Mouse (Mus musculus): ENCODE results near the gene Klra7. TPM values are rescaled to one million over a fixed set of nuclear protein-coding genes. Genes with fewer than 3 reads are reported as not detected.
"Not testable (repeated sequence)": the region's sequence is repeated elsewhere in the genome, so short reads cannot be mapped to it uniquely, and the experiment has no call there.

Klra7 gene
- 0.14 TPM in 1 of 2 replicates, not detected in the other for polyA plus RNA-seq (2012; rRNA removed)

GRCm38 (mm10) chr6:130233222-130233621 is at the start of gene Klra7:
Gene Klra7, minus strand, starts transcription at chr6:130233322.
- no peak within 1 kb of the TSS for H3K4me3 ChIP-seq (ENCODE audit: insufficient read depth, low read depth, low read length)
- H3K4me1 ChIP-seq (ENCODE audit: control insufficient read depth, insufficient read depth, low read length), result no peaks in the 10 kb centered on the region
- no peak for TF ChIP-seq POLR2A (IDR thresholded peaks at IDR 0.05; ENCODE audit: low read depth, low read length)
- TF ChIP-seq CTCF (conservative IDR thresholded peaks at IDR 0.05; ENCODE audit: insufficient read depth, insufficient read length, low read depth, low read length), result no peak
- no peaks in the 10 kb centered on the region for H3K36me3 ChIP-seq (ENCODE audit: control insufficient read depth, insufficient read depth, low read length)
- DNase-seq, result no peak
- H3K27ac ChIP-seq (ENCODE audit: insufficient read depth, low read depth, low read length), result no peak within 1 kb of the TSS
- H3K27me3 ChIP-seq (replicated peaks; ENCODE audit: control insufficient read depth, insufficient read depth, low read length), result no peaks in the 10 kb centered on the region

DNA sequence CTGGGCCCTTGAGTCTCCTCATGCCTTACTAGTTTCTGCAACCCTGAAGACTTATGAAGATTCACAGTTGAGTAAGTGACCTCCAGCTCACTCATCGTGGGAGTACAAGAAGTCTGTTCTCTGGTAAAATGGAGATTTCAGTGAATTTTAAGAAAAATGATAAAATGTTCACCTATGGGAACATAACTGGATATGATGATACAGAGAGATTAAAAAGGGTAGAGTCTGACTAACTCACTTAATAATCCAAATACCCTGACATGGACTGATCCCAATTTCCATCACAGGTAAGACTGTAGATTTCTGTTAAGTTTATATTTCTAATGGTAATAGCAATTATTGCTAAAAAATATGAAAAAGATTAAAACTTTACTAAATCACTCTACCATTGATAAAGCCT is 48.7 kb upstream of the Klra7 start, which contains the start of gene Klra10:
Klra10 (minus strand) TSS at position 101 of the 400 bp plus-strand sequence.
- not testable (repeated sequence) for H3K27ac ChIP-seq (ENCODE audit: insufficient read depth, low read depth, low read length); DNase-seq; H3K4me1 ChIP-seq (ENCODE audit: control insufficient read depth, insufficient read depth, low read length); H3K27me3 ChIP-seq (replicated peaks; ENCODE audit: control insufficient read depth, insufficient read depth, low read length); H3K36me3 ChIP-seq (ENCODE audit: control insufficient read depth, insufficient read depth, low read length); H3K4me3 ChIP-seq (ENCODE audit: insufficient read depth, low read depth, low read length)
- WGBS, result 65% methylated on average over 1 of the region's 1 CpGs

DNA sequence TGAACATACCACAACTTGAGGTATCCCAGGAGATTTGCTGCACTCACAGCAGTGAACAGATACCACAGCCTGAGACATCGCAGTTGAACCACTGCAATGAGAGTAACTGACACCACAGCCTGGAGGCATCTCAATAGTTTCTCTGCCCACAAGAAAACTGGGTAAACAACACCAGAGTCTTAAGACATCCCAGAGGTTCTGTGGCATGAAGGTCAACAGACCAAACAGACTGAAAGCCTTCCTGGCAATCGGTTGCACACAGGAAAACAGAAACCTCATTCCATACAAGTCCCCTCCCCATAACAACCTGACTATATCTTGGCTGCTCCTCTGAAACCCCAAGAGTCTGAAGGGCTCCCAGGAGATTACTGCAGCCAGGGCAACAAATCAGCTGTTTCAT is 22.2 kb upstream of the Klra7 start:
- H3K4me1 ChIP-seq (ENCODE audit: control insufficient read depth, insufficient read depth, low read length), result no peaks in the 10 kb centered on the region
- H3K27ac ChIP-seq (ENCODE audit: insufficient read depth, low read depth, low read length), result no peak overlapping the region
- H3K36me3 ChIP-seq (ENCODE audit: control insufficient read depth, insufficient read depth, low read length), result no peaks in the 10 kb centered on the region
- TF ChIP-seq POLR2A (IDR thresholded peaks at IDR 0.05; ENCODE audit: low read depth, low read length) (no peak), CTCF (conservative IDR thresholded peaks at IDR 0.05; ENCODE audit: insufficient read depth, insufficient read length, low read depth, low read length) (no peak)
- no peaks in the 10 kb centered on the region for H3K27me3 ChIP-seq (replicated peaks; ENCODE audit: control insufficient read depth, insufficient read depth, low read length)
- WGBS, result 85% methylated on average over 2 of the region's 2 CpGs
- no peak overlapping the region for H3K4me3 ChIP-seq (ENCODE audit: insufficient read depth, low read depth, low read length)
- DNase-seq, result no peak

GRCm38 (mm10) chr6:130237536-130237935 is 4.4 kb upstream of the Klra7 start:
- no peak for TF ChIP-seq CTCF (conservative IDR thresholded peaks at IDR 0.05; ENCODE audit: insufficient read depth, insufficient read length, low read depth, low read length)
- no peak for TF ChIP-seq POLR2A (IDR thresholded peaks at IDR 0.05; ENCODE audit: low read depth, low read length)
- Histone ChIP-seq H3K27me3 (replicated peaks; ENCODE audit: control insufficient read depth, insufficient read depth, low read length) (no peaks in the 10 kb centered on the region), H3K4me3 (ENCODE audit: insufficient read depth, low read depth, low read length) (no peak overlapping the region), H3K27ac (ENCODE audit: insufficient read depth, low read depth, low read length) (no peak overlapping the region), H3K36me3 (ENCODE audit: control insufficient read depth, insufficient read depth, low read length) (no peaks in the 10 kb centered on the region), H3K4me1 (ENCODE audit: control insufficient read depth, insufficient read depth, low read length) (no peaks in the 10 kb centered on the region)
- DNase-seq, result no peak
- WGBS, result 63% methylated on average over 2 of the region's 2 CpGs

GRCm38 (mm10) chr6:130236635-130237034 is 3.5 kb upstream of the Klra7 start:
- H3K4me1 ChIP-seq (ENCODE audit: control insufficient read depth, insufficient read depth, low read length), result no peaks in the 10 kb centered on the region
- TF ChIP-seq CTCF (conservative IDR thresholded peaks at IDR 0.05; ENCODE audit: insufficient read depth, insufficient read length, low read depth, low read length) (no peak), POLR2A (IDR thresholded peaks at IDR 0.05; ENCODE audit: low read depth, low read length) (no peak)
- DNase-seq, result no peak
- no peak overlapping the region for H3K27ac ChIP-seq (ENCODE audit: insufficient read depth, low read depth, low read length)
- no peaks in the 10 kb centered on the region for H3K27me3 ChIP-seq (replicated peaks; ENCODE audit: control insufficient read depth, insufficient read depth, low read length)
- no peak overlapping the region for H3K4me3 ChIP-seq (ENCODE audit: insufficient read depth, low read depth, low read length)
- 48% methylated on average over 1 of the region's 1 CpGs for WGBS
- H3K36me3 ChIP-seq (ENCODE audit: control insufficient read depth, insufficient read depth, low read length), result no peaks in the 10 kb centered on the region

GRCm38 (mm10) chr6:130197453-130197852 is 35.7 kb downstream of the Klra7 start:
- H3K27ac ChIP-seq (ENCODE audit: insufficient read depth, low read depth, low read length); H3K27me3 ChIP-seq (replicated peaks; ENCODE audit: control insufficient read depth, insufficient read depth, low read length); H3K4me3 ChIP-seq (ENCODE audit: insufficient read depth, low read depth, low read length); DNase-seq; H3K4me1 ChIP-seq (ENCODE audit: control insufficient read depth, insufficient read depth, low read length); H3K36me3 ChIP-seq (ENCODE audit: control insufficient read depth, insufficient read depth, low read length): not testable (repeated sequence)
- WGBS, result 97% methylated on average over 1 of the region's 1 CpGs

DNA sequence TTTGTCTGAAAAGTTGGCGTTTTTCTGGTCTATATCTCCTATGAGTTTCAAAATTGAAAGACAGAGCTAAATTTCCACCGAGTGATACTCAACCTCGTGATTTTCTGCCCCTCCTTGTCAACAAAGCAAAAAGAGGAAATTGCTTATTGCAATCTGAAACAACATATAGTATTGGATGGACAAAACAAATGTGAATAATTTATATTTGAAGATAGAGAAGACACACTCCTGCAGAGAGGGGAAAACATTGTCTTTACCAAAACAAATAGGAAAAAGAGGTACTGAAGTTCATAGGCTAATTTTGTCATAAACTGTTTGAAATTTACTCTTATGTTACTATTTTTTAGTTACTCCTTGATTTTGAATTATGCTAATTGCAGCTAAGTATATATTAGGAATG is 40.1 kb downstream of the Klra7 start, which contains the start of gene Klra9:
Klra9 (minus strand) TSS at position 101 of the 400 bp plus-strand sequence.
- not testable (repeated sequence) for H3K4me3 ChIP-seq (ENCODE audit: insufficient read depth, low read depth, low read length); H3K27me3 ChIP-seq (replicated peaks; ENCODE audit: control insufficient read depth, insufficient read depth, low read length); H3K27ac ChIP-seq (ENCODE audit: insufficient read depth, low read depth, low read length); H3K36me3 ChIP-seq (ENCODE audit: control insufficient read depth, insufficient read depth, low read length); H3K4me1 ChIP-seq (ENCODE audit: control insufficient read depth, insufficient read depth, low read length); DNase-seq
- WGBS, result 56% methylated on average over 3 of the region's 3 CpGs

Other genes with a start within 250 kb of the Klra7 start
- gene Klra6, start 206.4 kb downstream of the Klra7 start, polyA plus RNA-seq (2012; rRNA removed), result not detected in 2 replicates
- gene Klra4, start 166.1 kb downstream of the Klra7 start, polyA plus RNA-seq (2012; rRNA removed), result 0.06 TPM in 1 of 2 replicates, not detected in the other
- not detected in 2 replicates for gene Klra8, start 103.4 kb downstream of the Klra7 start, polyA plus RNA-seq (2012; rRNA removed)
- gene Klra9, start 40.2 kb downstream of the Klra7 start, polyA plus RNA-seq (2012; rRNA removed), result 0.13 TPM in 1 of 2 replicates, not detected in the other
- not detected in 2 replicates for gene Klra10, start 48.6 kb upstream of the Klra7 start, polyA plus RNA-seq (2012; rRNA removed)
- gene Klra3, start 104.3 kb upstream of the Klra7 start, polyA plus RNA-seq (2012; rRNA removed), result not detected in 2 replicates
- not detected in 2 replicates for gene Klra1, start 153.6 kb upstream of the Klra7 start, polyA plus RNA-seq (2012; rRNA removed)

Data from kidney, adult 2 months (tissue).